Mouse (Mus musculus) E14TG2a.4 (cell line): ENCODE data around the gene Slc25a3.

ENCODE experiments used
- H3K27me3 ChIP-seq: 2 replicates; pipeline ENCODE4 v1.6.1; 2014; ENCODE audit warnings: low read length, control low read depth; ENCODE audit not compliant: insufficient read depth
- H3K36me3 ChIP-seq: 2 replicates; pipeline ENCODE4 v1.6.1; 2014; ENCODE audit warnings: low read length, control low read depth; ENCODE audit not compliant: insufficient read depth
- H3K4me1 ChIP-seq: replicated peaks from 2 replicates; pipeline ENCODE4 v1.6.1; 2014; ENCODE audit warnings: low read depth, low read length, control low read depth
- H3K4me3 ChIP-seq: replicated peaks from 2 replicates; pipeline ENCODE4 v1.5.1; 2014; ENCODE audit warnings: mild to moderate bottlenecking, low read length
- H3K9me3 ChIP-seq: 2 replicates; pipeline ENCODE4 v1.6.1; 2014; ENCODE audit warnings: low read length, control low read depth
- CTCF ChIP-seq: conservative IDR thresholded peaks from 2 replicates; pipeline ENCODE4 v1.5.1; 2014; ENCODE audit warnings: low read length
- NANOG ChIP-seq: IDR thresholded peaks from 2 replicates; pipeline ENCODE4 v1.6.1; 2014; ENCODE audit warnings: borderline replicate concordance, low read length, mixed read lengths
- POU5F1 ChIP-seq: IDR thresholded peaks from 2 replicates; pipeline ENCODE4 v1.6.1; 2014; ENCODE audit warnings: low read length, borderline replicate concordance

Slc25a3 gene

GRCm38 (mm10) chr10:91123828-91124822 lies at the start of gene Slc25a3:
Slc25a3 (minus strand) TSS chr10:91124059.
- H3K9me3 ChIP-seq = no peaks in the 10 kb centered on the region
- H3K4me3 ChIP-seq = peak within 1 kb of the TSS; percentile 99
- TF ChIP-seq CTCF (no peak), NANOG (no peak), POU5F1 (no peak)
- H3K4me1 ChIP-seq = peaks cover 49% of the 10 kb centered on the region
- no peaks in the 10 kb centered on the region for H3K27me3 ChIP-seq
- peaks cover 38% of the 10 kb centered on the region for H3K36me3 ChIP-seq

- Histone ChIP-seq H3K4me1 (peaks cover 43% of the 10 kb centered on the region), H3K9me3 (no peaks in the 10 kb centered on the region), H3K36me3 (peaks cover 14% of the 10 kb centered on the region), H3K4me3 (peak overlapping the region; percentile 91), H3K27me3 (no peaks in the 10 kb centered on the region)
- no peak for TF ChIP-seq CTCF
- no peak for TF ChIP-seq NANOG
- TF ChIP-seq POU5F1 = no peak
Observed at GRCm38 (mm10) chr10:91172329-91173100, 48.7 kb upstream of the Slc25a3 start.

GRCm38 (mm10) chr10:91171455-91172328 lies 47.8 kb upstream of the Slc25a3 start:
- Histone ChIP-seq H3K4me1 (peaks cover 41% of the 10 kb centered on the region), H3K9me3 (no peaks in the 10 kb centered on the region), H3K36me3 (peaks cover 14% of the 10 kb centered on the region), H3K27me3 (no peaks in the 10 kb centered on the region), H3K4me3 (peak overlapping the region; percentile 91)
- TF ChIP-seq POU5F1 (no peak), NANOG (no peak), CTCF (no peak)

- Histone ChIP-seq H3K4me3 (peak overlapping the region; percentile 91), H3K36me3 (peaks cover 19% of the 10 kb centered on the region), H3K27me3 (no peaks in the 10 kb centered on the region), H3K4me1 (peaks cover 42% of the 10 kb centered on the region), H3K9me3 (no peaks in the 10 kb centered on the region)
- TF ChIP-seq CTCF (no peak), NANOG (no peak), POU5F1 (no peak)
Observed at GRCm38 (mm10) chr10:91171041-91171440, 47.2 kb upstream of the Slc25a3 start.

GRCm38 (mm10) chr10:91170143-91170941 lies 46.5 kb upstream of the Slc25a3 start:
- Histone ChIP-seq H3K27me3 (no peaks in the 10 kb centered on the region), H3K9me3 (no peaks in the 10 kb centered on the region), H3K36me3 (peaks cover 26% of the 10 kb centered on the region), H3K4me3 (peak overlapping the region; percentile 91), H3K4me1 (peaks cover 43% of the 10 kb centered on the region)
- no peak for TF ChIP-seq NANOG
- TF ChIP-seq POU5F1 = no peak
- peak; percentile 49 for TF ChIP-seq CTCF

- Histone ChIP-seq H3K4me1 (peaks cover 43% of the 10 kb centered on the region), H3K27me3 (no peaks in the 10 kb centered on the region), H3K4me3 (peak overlapping the region; percentile 91), H3K9me3 (no peaks in the 10 kb centered on the region), H3K36me3 (peaks cover 34% of the 10 kb centered on the region)
- TF ChIP-seq NANOG (no peak), CTCF (no peak), POU5F1 (no peak)
Observed at GRCm38 (mm10) chr10:91169414-91170065, 45.7 kb upstream of the Slc25a3 start.

GRCm38 (mm10) chr10:91167352-91167751 lies 43.5 kb upstream of the Slc25a3 start:
- TF ChIP-seq POU5F1 = no peak
- TF ChIP-seq CTCF = no peak
- TF ChIP-seq NANOG = no peak
- Histone ChIP-seq H3K9me3 (no peaks in the 10 kb centered on the region), H3K4me1 (peaks cover 40% of the 10 kb centered on the region), H3K36me3 (peaks cover 54% of the 10 kb centered on the region), H3K4me3 (peak overlapping the region; percentile 91), H3K27me3 (no peaks in the 10 kb centered on the region)
